Mouse (Mus musculus) hematopoietic stem cell, adult 5-6 weeks (primary cell): ENCODE data around the gene Ppip5k1. TPM values are rescaled to one million over a fixed set of nuclear protein-coding genes. Genes with fewer than 3 reads are reported as not detected.

Experiments used
- ATAC-seq, 2 experiments: fragments of 125-278 bp in 1 of 2; replicated peaks in 1 of 2; 2 replicates each; pipeline ENCODE4 v1.8.0; 2016 to 2017; ENCODE audit warnings: inconsistent platforms in 2 of 2, mild to moderate bottlenecking in 2 of 2, moderate number of reproducible peaks in 2 of 2, low read depth in 1 of 2, moderate TSS enrichment in 1 of 2; ENCODE audit not compliant: low FRiP score in 2 of 2, poor library complexity in 2 of 2, severe bottlenecking in 2 of 2, insufficient read depth in 1 of 2, low TSS enrichment in 1 of 2
- total RNA-seq: library from RNA; stranded (forward); fragments of 172-1452, 232-1000 nt; gene quantifications from 2 replicates; pipeline ENCODE4 v1.2.3, GENCODE M21; 2017

The Ppip5k1 gene
- total RNA-seq, 1 experiment from 2014 or later, result 16.5 TPM

DNA sequence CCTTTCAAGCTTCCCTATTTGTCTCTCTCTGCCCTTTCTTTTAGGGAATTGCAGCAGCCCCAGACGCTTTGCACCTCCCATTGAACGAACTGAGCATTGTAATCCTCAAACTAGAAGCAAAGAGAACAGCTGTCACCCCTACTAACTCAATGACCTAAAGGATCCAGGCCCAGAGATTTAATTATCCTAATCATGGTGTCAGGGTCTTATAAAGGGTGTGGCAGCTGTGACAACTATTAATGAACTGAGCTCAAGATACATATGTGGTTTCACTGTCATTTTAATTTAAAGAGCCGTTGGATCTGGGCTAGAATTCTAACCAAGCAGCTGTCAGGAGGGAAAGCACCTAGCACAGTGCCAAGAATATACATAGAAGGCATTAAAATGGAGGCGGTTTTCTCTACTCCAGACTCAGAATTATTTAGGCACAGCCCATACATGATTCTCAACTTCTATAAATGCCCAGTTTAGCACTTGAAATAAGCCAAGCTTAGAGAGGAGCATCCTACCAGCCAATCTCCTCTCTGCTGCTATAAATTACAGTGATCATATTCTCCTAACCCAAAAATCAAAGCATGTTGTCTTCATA is 83.2 kb downstream of the Ppip5k1 start:
- ATAC-seq, result no peak

DNA sequence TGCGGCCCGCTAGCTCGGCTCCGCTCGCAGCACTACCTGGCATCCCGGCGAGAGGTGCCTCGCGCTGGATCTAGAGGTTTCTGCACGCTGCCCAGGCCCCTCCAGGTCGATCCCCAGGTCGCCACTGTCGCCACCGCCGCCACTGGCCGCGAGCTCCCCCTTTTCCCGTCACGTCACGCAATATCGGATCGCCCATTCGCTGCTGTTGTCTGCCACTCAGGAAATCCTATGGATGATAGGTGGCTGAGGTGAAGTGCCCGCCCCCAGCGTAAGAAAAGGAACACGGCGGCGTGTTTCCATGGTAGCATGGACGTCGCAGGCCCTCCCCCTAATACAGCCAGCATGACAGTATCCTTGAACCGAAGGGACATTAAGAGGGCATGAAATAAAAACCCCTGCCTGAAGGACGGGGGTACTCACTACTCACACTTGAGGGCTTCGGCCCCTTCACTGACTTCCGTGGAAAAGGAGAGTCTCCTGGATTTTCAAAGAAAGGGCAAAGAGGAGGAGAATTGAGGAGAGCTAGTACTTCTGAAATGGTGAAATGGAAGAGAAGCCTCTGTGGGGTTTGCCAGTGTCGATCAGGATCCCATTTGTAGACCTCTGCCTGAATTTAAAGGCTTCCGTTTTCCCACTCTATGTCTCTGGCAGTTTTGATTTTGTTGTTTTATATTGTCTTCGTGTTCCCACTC is 83.8 kb downstream of the Ppip5k1 start, which contains the start of gene Trp53bp1:
TSS of gene Trp53bp1 (minus strand) at position 172 of the 692 bp plus-strand sequence.
- ATAC-seq, result peak; percentile 99 to 100

- ATAC-seq, result peak in 1 of 2 experiments; percentile 43; a peak in 2 of 4 replicates
Observed at GRCm38 (mm10) chr2:121270521-121271235, 84.5 kb downstream of the Ppip5k1 start.

DNA sequence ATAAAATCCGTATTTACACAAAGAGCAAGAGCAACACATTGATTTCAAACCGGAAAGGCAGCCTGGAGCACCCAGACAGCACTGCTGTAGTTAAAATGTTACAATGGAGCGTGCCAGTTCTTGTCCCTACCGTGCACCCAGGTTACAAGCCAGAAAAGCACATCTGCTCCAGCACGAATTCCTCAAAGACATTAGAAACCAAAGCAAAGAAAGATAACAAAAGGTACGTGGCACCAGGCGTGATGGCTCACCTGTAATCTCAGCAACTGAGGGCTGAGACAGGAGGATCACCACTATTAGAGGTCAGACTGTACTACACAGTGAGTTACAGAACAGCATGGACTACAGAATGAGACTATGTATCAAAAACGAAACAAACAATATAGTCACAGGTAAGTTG is 86.8 kb downstream of the Ppip5k1 start:
- ATAC-seq, result no peak

Other genes with a start within 250 kb of the Ppip5k1 start
- gene Tgm7, start 245.6 kb downstream of the Ppip5k1 start, total RNA-seq, result not detected in 2 replicates
- gene Adal, start 215.0 kb downstream of the Ppip5k1 start, total RNA-seq, result 11.0 and 25.7 TPM in 2 replicates
- 11.6 and 13.9 TPM in 2 replicates for gene Lcmt2, start 214.7 kb downstream of the Ppip5k1 start, total RNA-seq
- gene Tubgcp4, start 184.7 kb downstream of the Ppip5k1 start, total RNA-seq, result 33.9 and 35.0 TPM in 2 replicates
- 19.2 and 27.1 TPM in 2 replicates for gene Zscan29, start 184.3 kb downstream of the Ppip5k1 start, total RNA-seq
- gene Trp53bp1, start 84.0 kb downstream of the Ppip5k1 start, total RNA-seq, result 61.0 and 71.7 TPM in 2 replicates
- gene Map1a, start 65.8 kb downstream of the Ppip5k1 start, total RNA-seq, result 0.06 TPM in 1 of 2 replicates, not detected in the other
- not detected in 2 replicates for gene Ckmt1, start 2.3 kb upstream of the Ppip5k1 start, total RNA-seq
- gene Strc, start 31.8 kb upstream of the Ppip5k1 start, total RNA-seq, result not detected in 2 replicates
- 212 and 218 TPM in 2 replicates for gene Pdia3, start 58.4 kb upstream of the Ppip5k1 start, total RNA-seq
- 0.60 and 6.3 TPM in 2 replicates for gene Catsper2, start 58.4 kb upstream of the Ppip5k1 start, total RNA-seq
- gene Ell3, start 88.9 kb upstream of the Ppip5k1 start, total RNA-seq, result not detected in 2 replicates
- 210 and 244 TPM in 2 replicates for gene Serf2, start 93.8 kb upstream of the Ppip5k1 start, total RNA-seq
- gene Hypk, start 97.9 kb upstream of the Ppip5k1 start, total RNA-seq, result 98.2 and 124 TPM in 2 replicates
- 0.88 and 2.0 TPM in 2 replicates for gene Serinc4, start 101.4 kb upstream of the Ppip5k1 start, total RNA-seq
- gene Mfap1b, start 118.7 kb upstream of the Ppip5k1 start, total RNA-seq, result 52.5 and 56.7 TPM in 2 replicates
- 45.4 and 50.7 TPM in 2 replicates for gene Mfap1a, start 151.3 kb upstream of the Ppip5k1 start, total RNA-seq
- gene Wdr76, start 151.3 kb upstream of the Ppip5k1 start, total RNA-seq, result 29.1 and 36.3 TPM in 2 replicates